Mouse (Mus musculus): ENCODE measurements around the gene Fibcd1. TPM values are rescaled to one million over a fixed set of nuclear protein-coding genes. Genes with fewer than 3 reads are reported as not detected.

Fibcd1 gene
- polyA plus RNA-seq (2014; fragmentation: Illumina TruSeq; extraction: RNeasy Lipid Tissue Mini Kit (QIAGEN cat#74804); ENCODE audit: low read depth, low replicate concordance), result not detected

GRCm38 (mm10) chr2:31845896-31846691 is at the start of gene Fibcd1:
Gene Fibcd1, minus strand, starts transcription at chr2:31846005.

GRCm38 (mm10) chr2:31887030-31887429 is 41.2 kb upstream of the Fibcd1 start, which contains the start of gene Lamc3:
Gene Lamc3, plus strand, starts transcription at chr2:31887291.

GRCm38 (mm10) chr2:31810444-31810843 is 35.4 kb downstream of the Fibcd1 start, which contains the start of gene Qrfp:
Gene Qrfp, minus strand, starts transcription at chr2:31810580.

Other genes with a start within 250 kb of the Fibcd1 start
- gene Prdm12, start 206.0 kb downstream of the Fibcd1 start, polyA plus RNA-seq (2014; fragmentation: Illumina TruSeq; extraction: RNeasy Lipid Tissue Mini Kit (QIAGEN cat#74804); ENCODE audit: low read depth, low replicate concordance), result not detected
- gene Exosc2, start 175.3 kb downstream of the Fibcd1 start, polyA plus RNA-seq (2014; fragmentation: Illumina TruSeq; extraction: RNeasy Lipid Tissue Mini Kit (QIAGEN cat#74804); ENCODE audit: low read depth, low replicate concordance), result 7.4 TPM
- 39.9 TPM for gene Abl1, start 157.6 kb downstream of the Fibcd1 start, polyA plus RNA-seq (2014; fragmentation: Illumina TruSeq; extraction: RNeasy Lipid Tissue Mini Kit (QIAGEN cat#74804); ENCODE audit: low read depth, low replicate concordance)
- not detected for gene Qrfp, start 35.4 kb downstream of the Fibcd1 start, polyA plus RNA-seq (2014; fragmentation: Illumina TruSeq; extraction: RNeasy Lipid Tissue Mini Kit (QIAGEN cat#74804); ENCODE audit: low read depth, low replicate concordance)
- 1.1 TPM for gene Lamc3, start 41.3 kb upstream of the Fibcd1 start, polyA plus RNA-seq (2014; fragmentation: Illumina TruSeq; extraction: RNeasy Lipid Tissue Mini Kit (QIAGEN cat#74804); ENCODE audit: low read depth, low replicate concordance)
- 1.7 TPM for gene Aif1l, start 104.1 kb upstream of the Fibcd1 start, polyA plus RNA-seq (2014; fragmentation: Illumina TruSeq; extraction: RNeasy Lipid Tissue Mini Kit (QIAGEN cat#74804); ENCODE audit: low read depth, low replicate concordance)
- 87.2 TPM for gene Nup214, start 128.4 kb upstream of the Fibcd1 start, polyA plus RNA-seq (2014; fragmentation: Illumina TruSeq; extraction: RNeasy Lipid Tissue Mini Kit (QIAGEN cat#74804); ENCODE audit: low read depth, low replicate concordance)
- 30.4 TPM for gene Fam78a, start 238.9 kb upstream of the Fibcd1 start, polyA plus RNA-seq (2014; fragmentation: Illumina TruSeq; extraction: RNeasy Lipid Tissue Mini Kit (QIAGEN cat#74804); ENCODE audit: low read depth, low replicate concordance)
- gene Plpp7, start 249.5 kb upstream of the Fibcd1 start, polyA plus RNA-seq (2014; fragmentation: Illumina TruSeq; extraction: RNeasy Lipid Tissue Mini Kit (QIAGEN cat#74804); ENCODE audit: low read depth, low replicate concordance), result 0.38 TPM